Mouse (Mus musculus) ES-Bruce4 (cell line): ENCODE results near the gene Smpdl3b. TPM values are rescaled to one million over a fixed set of nuclear protein-coding genes. Genes with fewer than 3 reads are reported as not detected.

Experiments used
- H3K27ac ChIP-seq: 2 replicates; pipeline ENCODE4 v1.5.1; 2012; ENCODE audit warnings: low read length, inconsistent platforms; ENCODE audit not compliant: insufficient read depth
- H3K27me3 ChIP-seq: 2 replicates; pipeline ENCODE4 v1.6.1; 2012; ENCODE audit warnings: mild to moderate bottlenecking, low read length, inconsistent platforms; ENCODE audit not compliant: control insufficient read depth, poor library complexity, insufficient read depth, severe bottlenecking
- H3K36me3 ChIP-seq: 2 replicates; pipeline ENCODE4 v1.6.1; 2012; ENCODE audit warnings: inconsistent platforms, mild to moderate bottlenecking, low read length, moderate library complexity; ENCODE audit not compliant: control insufficient read depth, poor library complexity, insufficient read depth, severe bottlenecking
- H3K4me1 ChIP-seq: one replicate; pipeline ENCODE4 v1.8.1; 2011; ENCODE audit warnings: low read length; ENCODE audit not compliant: control insufficient read depth, insufficient read depth
- H3K4me3 ChIP-seq: 2 replicates; pipeline ENCODE4 v1.5.1; 2011; ENCODE audit warnings: low read depth, mild to moderate bottlenecking, low read length
- H3K9ac ChIP-seq: 2 replicates; pipeline ENCODE4 v1.6.1; 2012; ENCODE audit warnings: low read depth, mild to moderate bottlenecking, inconsistent platforms; ENCODE audit not compliant: poor library complexity, severe bottlenecking
- H3K9me3 ChIP-seq: replicated peaks from 2 replicates; pipeline ENCODE4 v1.6.1; 2012; ENCODE audit warnings: mild to moderate bottlenecking, low read length, inconsistent platforms; ENCODE audit not compliant: control insufficient read depth, poor library complexity, insufficient read depth, severe bottlenecking
- CTCF ChIP-seq: IDR thresholded peaks from one replicate; pipeline ENCODE4 v1.8.1; 2011; ENCODE audit warnings: low read depth, low read length
- EP300 ChIP-seq: IDR thresholded peaks from 2 replicates; pipeline ENCODE4 v1.6.1; 2011; ENCODE audit warnings: low read depth, low read length; ENCODE audit not compliant: insufficient read depth
- POLR2A ChIP-seq: IDR thresholded peaks from one replicate; pipeline ENCODE4 v1.8.1; 2011; ENCODE audit warnings: low read length; ENCODE audit not compliant: insufficient read depth
- polyA plus RNA-seq: library from polyadenylated mRNA; stranded (reverse); fragments of >200 nt; gene quantifications from 2 replicates; pipeline ENCODE4 v1.2.4, GENCODE M21; 2011; ENCODE audit warnings: low read depth; ENCODE audit not compliant: missing spikeins, insufficient read depth, insufficient read length

Smpdl3b gene
- 6.3 and 6.4 TPM in 2 replicates for polyA plus RNA-seq

DNA sequence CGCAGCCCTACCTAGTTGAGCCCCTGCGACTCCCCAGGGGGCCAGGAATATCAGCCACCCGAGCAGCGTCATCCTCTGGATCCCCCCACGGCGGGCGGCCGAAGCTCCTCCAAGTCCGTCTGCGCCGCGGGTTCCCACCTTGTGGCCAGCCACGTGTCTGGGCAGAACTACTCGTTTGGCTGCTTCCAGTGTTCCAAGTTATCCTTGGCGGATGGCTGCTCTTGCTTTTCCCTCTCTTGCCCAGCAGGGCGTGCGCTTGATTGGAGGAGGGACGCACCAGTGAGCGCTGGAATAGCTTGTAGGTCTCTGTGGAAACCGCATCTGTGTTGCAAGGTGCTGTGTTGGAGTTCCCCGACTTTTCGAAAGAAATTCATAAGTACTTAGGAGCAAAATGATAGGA, at the start of gene Smpdl3b:
Gene Smpdl3b (minus strand): TSS at position 279 of the 400 bp plus-strand sequence.
- H3K9ac ChIP-seq = peak within 1 kb of the TSS; percentile 75
- H3K4me3 ChIP-seq = peak within 1 kb of the TSS; percentile 46
- H3K36me3 ChIP-seq = no peaks in the 10 kb centered on the region
- peaks cover 3% of the 10 kb centered on the region for H3K4me1 ChIP-seq
- no peak within 1 kb of the TSS for H3K27ac ChIP-seq
- peak; percentile 28 for TF ChIP-seq CTCF
- TF ChIP-seq POLR2A = no peak
- no peak for TF ChIP-seq EP300
- H3K9me3 ChIP-seq = no peaks in the 10 kb centered on the region
- H3K27me3 ChIP-seq = no peaks in the 10 kb centered on the region

DNA sequence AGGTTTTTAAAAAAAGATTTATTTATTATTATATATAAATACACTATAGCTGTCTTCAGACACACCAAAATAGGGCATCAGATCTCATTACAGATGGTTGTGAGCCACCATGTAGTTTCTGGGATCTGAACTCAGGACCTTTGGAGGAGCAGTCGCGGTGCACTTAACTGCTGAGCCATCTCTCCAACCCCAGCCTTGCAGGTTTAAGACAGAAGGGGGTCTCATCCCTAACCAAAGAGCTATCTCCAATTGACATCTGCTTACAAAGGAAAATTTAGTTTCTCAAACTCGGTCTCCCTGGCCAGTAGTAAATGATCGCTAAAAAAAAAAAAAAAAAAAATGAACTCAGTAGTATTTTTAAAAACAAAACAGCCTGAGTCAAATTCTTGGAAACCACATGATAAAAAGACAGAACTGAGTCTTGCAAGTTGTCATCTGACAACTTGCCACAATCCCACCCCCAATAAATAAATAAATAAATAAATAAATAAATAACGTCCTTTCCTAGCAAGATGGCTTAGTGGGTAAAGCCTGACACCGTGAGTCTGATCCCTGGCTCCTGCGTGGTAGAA, 49.7 kb upstream of the Smpdl3b start:
- no peaks in the 10 kb centered on the region for H3K4me1 ChIP-seq
- H3K27me3 ChIP-seq = no peaks in the 10 kb centered on the region
- peaks cover 6% of the 10 kb centered on the region for H3K9me3 ChIP-seq
- no peak overlapping the region for H3K27ac ChIP-seq
- no peaks in the 10 kb centered on the region for H3K36me3 ChIP-seq
- H3K9ac ChIP-seq = no peak overlapping the region
- no peak overlapping the region for H3K4me3 ChIP-seq
- no peak for TF ChIP-seq CTCF
- TF ChIP-seq EP300 = no peak
- TF ChIP-seq POLR2A = no peak

DNA sequence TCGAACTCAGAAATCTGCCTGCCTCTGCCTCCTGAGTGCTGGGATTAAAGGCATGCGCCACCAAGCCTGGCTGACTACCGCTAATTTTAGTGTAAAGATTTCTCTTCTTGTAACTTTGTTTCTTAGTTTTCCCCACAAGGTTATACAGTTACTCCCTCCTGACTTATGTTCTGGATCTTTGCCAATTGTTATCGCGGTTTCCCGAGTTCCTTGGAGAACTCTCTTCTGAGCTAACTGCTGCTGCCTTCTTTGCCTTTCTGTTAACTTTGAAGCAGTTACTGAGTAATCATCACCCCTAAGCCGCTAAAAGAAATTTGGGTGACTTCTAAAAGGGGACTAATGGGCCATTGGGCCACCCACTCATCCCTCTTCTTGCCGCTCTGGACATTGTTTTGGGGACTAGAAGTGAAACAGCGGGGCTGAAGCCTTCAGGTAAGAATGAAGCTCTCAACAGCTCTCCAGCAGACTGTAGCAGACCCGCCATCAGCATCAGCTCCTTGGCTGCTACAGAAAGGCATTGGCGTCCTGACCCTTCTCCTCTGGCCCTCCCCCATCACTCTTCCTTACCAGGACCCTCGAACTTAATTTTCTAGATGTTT, 48.6 kb upstream of the Smpdl3b start:
- Histone ChIP-seq H3K27ac (no peak overlapping the region), H3K4me1 (no peaks in the 10 kb centered on the region), H3K4me3 (no peak overlapping the region), H3K9me3 (peaks cover 2% of the 10 kb centered on the region; the same call in 1 of the 2 replicates), H3K36me3 (no peaks in the 10 kb centered on the region), H3K27me3 (no peaks in the 10 kb centered on the region), H3K9ac (no peak overlapping the region)
- no peak for TF ChIP-seq POLR2A
- TF ChIP-seq CTCF = no peak
- TF ChIP-seq EP300 = no peak

DNA sequence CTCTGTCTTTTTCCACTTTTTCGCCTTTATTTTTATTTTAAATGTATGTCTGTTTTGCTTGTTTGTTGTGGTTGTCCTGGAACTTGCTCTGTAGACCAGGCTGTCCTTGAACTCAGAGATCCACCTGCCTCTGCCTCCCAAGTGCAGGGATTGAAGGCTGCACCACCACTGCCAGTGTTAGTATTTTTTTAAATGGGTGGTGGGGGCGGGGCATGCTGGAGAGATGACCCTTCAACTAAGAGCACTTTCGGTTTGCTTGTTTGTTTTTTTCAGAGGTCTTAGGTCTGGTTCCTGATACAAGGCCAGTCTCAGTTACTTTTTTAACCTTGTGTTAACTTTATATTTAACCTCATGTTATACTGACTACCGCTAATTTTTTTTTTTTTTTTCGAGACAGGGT, 48.1 kb upstream of the Smpdl3b start:
- no peak overlapping the region for H3K4me3 ChIP-seq
- TF ChIP-seq POLR2A (no peak), EP300 (no peak), CTCF (no peak)
- no peaks in the 10 kb centered on the region for H3K9me3 ChIP-seq
- no peak overlapping the region for H3K9ac ChIP-seq
- H3K36me3 ChIP-seq = no peaks in the 10 kb centered on the region
- no peak overlapping the region for H3K27ac ChIP-seq
- no peaks in the 10 kb centered on the region for H3K27me3 ChIP-seq
- no peaks in the 10 kb centered on the region for H3K4me1 ChIP-seq

DNA sequence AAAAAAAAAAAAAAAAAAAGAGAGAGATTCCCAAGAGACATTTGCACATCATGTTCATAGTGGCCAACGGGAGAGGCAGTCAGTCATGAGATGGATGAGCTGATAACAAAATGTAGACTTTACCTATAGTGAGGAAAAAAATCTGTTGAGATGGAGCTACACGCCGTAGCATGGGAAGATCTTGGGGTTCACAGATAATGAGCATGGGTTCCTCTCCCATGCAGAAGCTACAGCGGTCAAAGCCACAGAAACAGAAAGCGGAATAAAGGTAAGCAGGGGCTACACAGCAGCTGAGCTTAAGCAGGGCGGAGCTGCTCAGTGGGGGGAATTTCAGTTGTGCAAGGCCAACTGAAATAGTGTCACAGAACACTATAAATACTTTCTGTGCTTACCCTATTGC, 47.3 kb upstream of the Smpdl3b start:
- Histone ChIP-seq H3K4me3 (no peak overlapping the region), H3K9ac (no peak overlapping the region), H3K27me3 (no peaks in the 10 kb centered on the region), H3K27ac (no peak overlapping the region), H3K36me3 (no peaks in the 10 kb centered on the region), H3K4me1 (no peaks in the 10 kb centered on the region), H3K9me3 (no peaks in the 10 kb centered on the region)
- TF ChIP-seq POLR2A (no peak), EP300 (no peak), CTCF (no peak)

DNA sequence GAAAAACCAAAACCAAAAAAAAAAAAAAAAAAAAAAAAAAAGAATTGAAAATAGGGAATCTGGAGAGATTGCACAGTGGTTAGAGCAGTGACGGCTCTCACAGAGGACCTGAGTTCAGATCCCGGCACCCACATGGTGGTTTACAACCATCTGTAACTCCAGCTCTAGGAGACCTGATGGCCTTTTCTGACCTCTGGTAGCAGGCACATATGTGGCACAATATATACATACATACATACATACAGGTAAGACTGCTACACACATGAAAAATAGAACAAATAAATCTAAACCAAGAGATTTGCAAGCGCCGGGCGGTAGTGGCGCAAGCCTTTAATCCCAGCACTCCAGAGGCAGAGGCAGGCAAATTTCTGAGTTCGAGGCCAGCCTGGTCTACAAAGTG, 46.8 kb upstream of the Smpdl3b start:
- Histone ChIP-seq H3K36me3 (no peaks in the 10 kb centered on the region), H3K9ac (no peak overlapping the region), H3K27ac (no peak overlapping the region), H3K4me3 (no peak overlapping the region), H3K27me3 (no peaks in the 10 kb centered on the region), H3K4me1 (no peaks in the 10 kb centered on the region), H3K9me3 (no peaks in the 10 kb centered on the region)
- TF ChIP-seq POLR2A (no peak), CTCF (no peak), EP300 (no peak)
